Mouse (Mus musculus) stomach, postnatal 0 days (tissue): ENCODE measurements around the gene Anln.
A peak's percentile ranks its signal among the peaks of the same experiment; 100 is the strongest.

Source experiments
- CTCF ChIP-seq: IDR thresholded peaks from 2 replicates; pipeline ENCODE4 v1.5.1; 2016; ENCODE audit warnings: antibody characterized with exemption, low read depth, mild to moderate bottlenecking, moderate library complexity
- EP300 ChIP-seq: optimal IDR thresholded peaks from 2 replicates; pipeline ENCODE3; 2016; ENCODE audit warnings: antibody characterized with exemption

DNA sequence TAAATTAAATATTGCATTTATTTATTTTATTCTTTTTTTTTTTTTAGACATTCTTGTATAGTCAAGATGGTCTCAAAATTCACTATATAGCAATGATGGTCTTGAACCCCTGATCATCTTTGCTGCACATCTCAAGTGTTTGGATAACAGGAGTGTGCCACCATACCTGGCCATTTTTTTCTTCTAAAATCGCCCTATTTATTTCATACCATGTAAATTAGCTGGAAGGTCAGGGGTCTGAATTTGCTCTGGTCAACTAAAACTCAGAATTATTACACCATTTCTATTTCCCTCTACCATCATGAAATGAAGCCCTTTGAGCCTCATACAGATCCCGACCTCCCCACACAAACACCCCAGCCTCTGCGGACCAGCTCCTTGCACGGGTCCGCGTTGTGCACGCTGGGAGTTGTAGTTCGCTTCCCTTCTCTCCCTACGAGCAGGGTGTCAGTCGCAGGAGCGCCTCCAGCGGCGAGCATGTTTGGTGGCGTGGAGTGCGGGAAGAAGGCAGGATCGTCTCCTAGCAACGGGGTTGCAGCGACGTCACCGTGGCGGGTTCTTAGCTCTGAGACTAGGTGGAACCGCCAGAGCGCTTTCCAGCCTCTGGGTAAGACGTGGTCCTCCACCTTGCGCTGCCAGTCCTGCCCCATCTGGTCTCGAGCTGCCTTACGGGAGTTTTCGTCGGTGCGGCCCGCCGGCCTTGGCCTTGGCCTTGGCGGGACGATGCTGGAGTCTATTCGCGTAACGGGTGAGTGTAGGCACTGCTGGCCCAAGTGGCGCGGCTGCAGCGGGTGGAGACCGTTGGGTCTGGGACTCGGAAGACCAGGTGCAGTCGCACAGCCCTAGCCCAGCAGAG lies 22.2 kb upstream of the Anln start, which contains the start of gene 9530077C05Rik:
- TF ChIP-seq EP300 (no peak), CTCF (peak; percentile 98)
